Mouse (Mus musculus): ENCODE data around the gene Scfd2. TPM values are rescaled to one million over a fixed set of nuclear protein-coding genes. Genes with fewer than 3 reads are reported as not detected.

Scfd2 gene
- total and polyA plus RNA-seq, 2 experiments from 2014 or later: 17.5 to 33.2 TPM

DNA sequence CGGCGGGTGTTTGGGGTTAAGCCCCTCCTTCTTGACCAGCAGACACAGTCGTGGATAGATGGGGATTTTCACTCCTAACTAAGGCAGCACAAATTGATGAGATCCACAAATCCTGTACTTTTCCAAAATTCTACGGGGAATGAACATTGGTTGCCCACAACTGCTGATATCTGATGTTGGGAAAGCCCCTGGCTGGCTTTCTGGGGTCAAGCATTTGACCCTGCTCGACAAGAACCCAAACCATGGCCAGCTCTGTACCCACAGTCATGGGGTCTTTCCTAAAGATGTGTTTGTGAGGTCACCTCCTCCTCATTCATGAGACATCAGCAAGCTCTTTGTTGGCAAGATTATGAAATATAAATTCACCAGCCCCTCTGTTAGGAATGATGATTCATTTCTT is 230.6 kb downstream of the Scfd2 start:
- Histone ChIP-seq H3K27me3 (ENCODE audit: insufficient read depth, low read length) (no peaks in the 10 kb centered on the region), H3K36me3 (ENCODE audit: insufficient read depth, low read length) (no peaks in the 10 kb centered on the region), H3K27ac (ENCODE audit: low read depth, low read length) (no peak overlapping the region), H3K4me2 (ENCODE audit: low read depth, low read length, poor library complexity, severe bottlenecking) (no peak overlapping the region), H3K4me1 (ENCODE audit: insufficient read depth, low read length) (0 out of 2 replicates have a peak, but pooled peaks cover 4% of the 10 kb centered on the region), H3K9ac (replicated peaks; ENCODE audit: low read length, poor library complexity, severe bottlenecking) (no peak overlapping the region), H3K9me3 (ENCODE audit: low read length) (no peaks in the 10 kb centered on the region), H3K4me3 (ENCODE audit: low read depth, low read length) (no peak overlapping the region)
- TF ChIP-seq CTCF (IDR thresholded peaks at IDR 0.05): no peak
- DNase-seq (ENCODE audit: low spot score): no peak
- 60% methylated on average over 5 of the region's 5 CpGs for WGBS
- no peak for ATAC-seq (ENCODE audit: low FRiP score)

GRCm38 (mm10) chr5:74300140-74300539 is 231.4 kb downstream of the Scfd2 start:
- Histone ChIP-seq H3K4me3 (ENCODE audit: low read depth, low read length) (no peak overlapping the region), H3K9ac (replicated peaks; ENCODE audit: low read length, poor library complexity, severe bottlenecking) (no peak overlapping the region), H3K36me3 (ENCODE audit: insufficient read depth, low read length) (no peaks in the 10 kb centered on the region), H3K27ac (ENCODE audit: low read depth, low read length) (no peak overlapping the region), H3K4me2 (ENCODE audit: low read depth, low read length, poor library complexity, severe bottlenecking) (no peak overlapping the region), H3K4me1 (ENCODE audit: insufficient read depth, low read length) (0 out of 2 replicates have a peak, but pooled peaks cover 4% of the 10 kb centered on the region), H3K27me3 (ENCODE audit: insufficient read depth, low read length) (no peaks in the 10 kb centered on the region), H3K9me3 (ENCODE audit: low read length) (no peaks in the 10 kb centered on the region)
- TF ChIP-seq CTCF (IDR thresholded peaks at IDR 0.05): no peak
- DNase-seq (ENCODE audit: low spot score) (peak; percentile 29), ATAC-seq (ENCODE audit: low FRiP score) (no peak)
- 26% methylated on average over 4 of the region's 4 CpGs for WGBS

DNA sequence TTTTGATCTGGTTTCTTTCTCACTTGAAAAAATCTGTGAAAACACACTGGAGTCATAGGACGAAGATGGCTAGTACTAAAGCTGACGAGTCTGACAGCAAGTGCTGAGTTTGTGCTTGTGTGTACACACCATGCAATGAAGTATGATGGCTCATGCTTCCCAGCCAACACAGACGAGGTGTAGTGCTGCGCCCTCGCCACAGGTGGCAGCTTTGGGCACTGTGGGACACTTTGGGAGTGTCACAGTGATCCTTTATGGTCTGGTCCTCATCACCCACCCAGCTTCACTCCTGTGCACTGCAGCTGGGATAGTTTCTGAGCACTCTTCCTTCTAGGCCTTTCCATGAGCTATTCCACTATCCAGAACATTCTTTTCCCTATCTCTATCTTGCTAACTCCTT is 234.4 kb downstream of the Scfd2 start:
- H3K36me3 ChIP-seq (ENCODE audit: insufficient read depth, low read length): no peaks in the 10 kb centered on the region
- ATAC-seq (ENCODE audit: low FRiP score): no peak

GRCm38 (mm10) chr5:74296096-74296495 is 235.5 kb downstream of the Scfd2 start:
- ATAC-seq (ENCODE audit: low FRiP score): no peak
- no peak overlapping the region for H3K9ac ChIP-seq (replicated peaks; ENCODE audit: low read length, poor library complexity, severe bottlenecking)
- H3K27me3 ChIP-seq (ENCODE audit: insufficient read depth, low read length): no peaks in the 10 kb centered on the region
- H3K36me3 ChIP-seq (ENCODE audit: insufficient read depth, low read length): no peaks in the 10 kb centered on the region
- WGBS: 49% methylated on average over 5 of the region's 5 CpGs
- DNase-seq (ENCODE audit: low spot score): no peak
- no peak overlapping the region for H3K4me2 ChIP-seq (ENCODE audit: low read depth, low read length, poor library complexity, severe bottlenecking)
- H3K4me3 ChIP-seq (ENCODE audit: low read depth, low read length): no peak overlapping the region
- no peak overlapping the region for H3K27ac ChIP-seq (ENCODE audit: low read depth, low read length)
- H3K4me1 ChIP-seq (ENCODE audit: insufficient read depth, low read length): 0 out of 2 replicates have a peak, but pooled peaks cover 4% of the 10 kb centered on the region
- TF ChIP-seq CTCF (IDR thresholded peaks at IDR 0.05): no peak
- H3K9me3 ChIP-seq (ENCODE audit: low read length): no peaks in the 10 kb centered on the region

More for the DNA sequence above, 234.4 kb downstream of the Scfd2 start:
- H3K9me3 ChIP-seq (ENCODE audit: low read length): no peaks in the 10 kb centered on the region
- no peak for TF ChIP-seq CTCF (IDR thresholded peaks at IDR 0.05)
- DNase-seq (ENCODE audit: low spot score): no peak
- no peaks in the 10 kb centered on the region for H3K27me3 ChIP-seq (ENCODE audit: insufficient read depth, low read length)
- H3K4me1 ChIP-seq (ENCODE audit: insufficient read depth, low read length): 0 out of 2 replicates have a peak, but pooled peaks cover 4% of the 10 kb centered on the region
- H3K4me3 ChIP-seq (ENCODE audit: low read depth, low read length): no peak overlapping the region
- H3K9ac ChIP-seq (replicated peaks; ENCODE audit: low read length, poor library complexity, severe bottlenecking): no peak overlapping the region
- no peak overlapping the region for H3K27ac ChIP-seq (ENCODE audit: low read depth, low read length)
- WGBS: 87% methylated on average over 5 of the region's 5 CpGs
- no peak overlapping the region for H3K4me2 ChIP-seq (ENCODE audit: low read depth, low read length, poor library complexity, severe bottlenecking)

- Histone ChIP-seq H3K4me2 (ENCODE audit: low read depth, low read length, poor library complexity, severe bottlenecking) (no peak overlapping the region), H3K27me3 (ENCODE audit: insufficient read depth, low read length) (no peaks in the 10 kb centered on the region), H3K9ac (replicated peaks; ENCODE audit: low read length, poor library complexity, severe bottlenecking) (no peak overlapping the region), H3K36me3 (ENCODE audit: insufficient read depth, low read length) (no peaks in the 10 kb centered on the region), H3K27ac (ENCODE audit: low read depth, low read length) (no peak overlapping the region), H3K4me1 (ENCODE audit: insufficient read depth, low read length) (no peaks in the 10 kb centered on the region), H3K4me3 (ENCODE audit: low read depth, low read length) (no peak overlapping the region), H3K9me3 (ENCODE audit: low read length) (no peaks in the 10 kb centered on the region)
- no peak for ATAC-seq (ENCODE audit: low FRiP score)
- no peak for DNase-seq (ENCODE audit: low spot score)
- TF ChIP-seq CTCF (IDR thresholded peaks at IDR 0.05): no peak
- 66% methylated on average over 5 of the region's 5 CpGs for WGBS
Measured at GRCm38 (mm10) chr5:74293513-74293912, 238.0 kb downstream of the Scfd2 start.

DNA sequence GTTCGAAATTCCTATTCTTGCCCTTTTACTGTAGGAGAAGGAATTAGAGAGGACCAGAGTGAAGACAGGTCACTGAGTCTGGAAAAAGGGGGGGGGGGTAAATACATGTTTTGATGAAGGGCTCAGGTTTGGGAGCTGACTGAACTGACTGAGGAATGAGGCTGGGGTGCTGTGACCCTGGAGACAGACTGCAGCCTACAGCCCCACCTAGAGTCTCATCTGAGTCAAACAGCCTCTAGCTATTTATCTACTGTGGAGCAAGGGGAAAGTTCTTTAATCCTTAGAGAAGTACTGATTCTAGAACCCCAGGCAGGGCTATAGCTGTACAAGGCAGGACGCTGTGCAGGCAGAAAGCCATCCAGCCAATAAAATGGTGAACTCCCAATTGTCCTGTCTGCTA is 239.5 kb downstream of the Scfd2 start:
- TF ChIP-seq CTCF (IDR thresholded peaks at IDR 0.05): peak; percentile 51
- ATAC-seq (ENCODE audit: low FRiP score): no peak
- Histone ChIP-seq H3K9me3 (ENCODE audit: low read length) (no peaks in the 10 kb centered on the region), H3K4me3 (ENCODE audit: low read depth, low read length) (no peak overlapping the region), H3K9ac (replicated peaks; ENCODE audit: low read length, poor library complexity, severe bottlenecking) (no peak overlapping the region), H3K27me3 (ENCODE audit: insufficient read depth, low read length) (no peaks in the 10 kb centered on the region), H3K4me2 (ENCODE audit: low read depth, low read length, poor library complexity, severe bottlenecking) (no peak overlapping the region), H3K4me1 (ENCODE audit: insufficient read depth, low read length) (no peaks in the 10 kb centered on the region), H3K27ac (ENCODE audit: low read depth, low read length) (no peak overlapping the region), H3K36me3 (ENCODE audit: insufficient read depth, low read length) (no peaks in the 10 kb centered on the region)
- 84% methylated on average over 2 of the region's 2 CpGs for whole genome bisulfite sequencing
- DNase-seq (ENCODE audit: low spot score): no peak

Data from midbrain, postnatal 0 days (tissue).